Mouse (Mus musculus) cerebellum, adult 2 months (tissue): ENCODE measurements around the gene Vwc2. TPM values are rescaled to one million over a fixed set of nuclear protein-coding genes. Genes with fewer than 3 reads are reported as not detected.

Source experiments
- DNase-seq, 2 experiments: peaks; one replicate each; pipeline ENCODE4 v3.0.0; 2021
- H3K27ac ChIP-seq: fragments of 200-500 bp; 2 replicates; pipeline ENCODE4 v1.5.1; 2012; ENCODE audit warnings: low read length, control low read depth, inconsistent platforms; ENCODE audit not compliant: insufficient read depth
- H3K27me3 ChIP-seq: fragments of 200-500 bp; 2 replicates; pipeline ENCODE4 v1.6.1; 2012; ENCODE audit warnings: inconsistent platforms, mild to moderate bottlenecking, low read length, moderate library complexity; ENCODE audit not compliant: control insufficient read depth, insufficient read depth
- H3K4me1 ChIP-seq: fragments of 200-500 bp; 2 replicates; pipeline ENCODE4 v1.6.1; 2011; ENCODE audit warnings: low read length; ENCODE audit not compliant: control insufficient read depth, insufficient read depth
- H3K4me3 ChIP-seq: fragments of 200-500 bp; replicated peaks from 2 replicates; pipeline ENCODE3; 2011; ENCODE audit warnings: mild to moderate bottlenecking, low read depth, low read length, control low read depth; ENCODE audit not compliant: insufficient read depth
- CTCF ChIP-seq: fragments of 200-500 bp; IDR thresholded peaks from 2 replicates; pipeline ENCODE4 v1.5.1; 2011; ENCODE audit warnings: low read depth, mild to moderate bottlenecking, control low read depth, low read length, moderate library complexity, borderline replicate concordance; ENCODE audit not compliant: insufficient read depth
- POLR2A ChIP-seq: fragments of 200-500 bp; IDR thresholded peaks from 2 replicates; pipeline ENCODE4 v1.6.1; 2011; ENCODE audit warnings: low read length, control low read depth, borderline replicate concordance; ENCODE audit not compliant: insufficient read depth
- WGBS: fragments of 180-500 bp; shearing (Covaris S2); methylation state at CpG from one replicate; pipeline ENCODE4 v1.1.7; 2018; 5-methylcytosine and 5-hydroxymethylcytosine counted together
- polyA plus RNA-seq: library from polyadenylated mRNA; depleted of rRNA; stranded (reverse); fragments of >200 nt; gene quantifications from 2 replicates; pipeline ENCODE4 v1.2.3, GENCODE M21; 2012

Vwc2 gene
- polyA plus RNA-seq, 1 experiment: 11.8 TPM

- no peaks in the 10 kb centered on the region for H3K4me1 ChIP-seq
- WGBS: 31% methylated on average over 1 of the region's 1 CpGs
Measured at GRCm38 (mm10) chr11:11152681-11153080, 38.7 kb downstream of the Vwc2 start.

GRCm38 (mm10) chr11:11171396-11171795 is 57.4 kb downstream of the Vwc2 start:
- no peak overlapping the region for H3K27ac ChIP-seq
- no peaks in the 10 kb centered on the region for H3K27me3 ChIP-seq
- TF ChIP-seq CTCF (no peak), POLR2A (no peak)
- DNase-seq: no peak
- 93% methylated on average over 4 of the region's 4 CpGs for WGBS
- H3K4me3 ChIP-seq: no peak overlapping the region
- H3K4me1 ChIP-seq: no peaks in the 10 kb centered on the region

More at GRCm38 (mm10) chr11:11152681-11153080, 38.7 kb downstream of the Vwc2 start:
- Histone ChIP-seq H3K27ac (no peak overlapping the region), H3K4me3 (no peak overlapping the region), H3K27me3 (no peaks in the 10 kb centered on the region)
- DNase-seq: no peak
- no peak for TF ChIP-seq CTCF
- TF ChIP-seq POLR2A: no peak

GRCm38 (mm10) chr11:11175259-11175658 is 61.2 kb downstream of the Vwc2 start:
- no peaks in the 10 kb centered on the region for H3K4me1 ChIP-seq
- H3K27ac ChIP-seq: no peak overlapping the region
- no peak overlapping the region for H3K4me3 ChIP-seq
- H3K27me3 ChIP-seq: no peaks in the 10 kb centered on the region
- TF ChIP-seq CTCF (no peak), POLR2A (no peak)
- 52% methylated on average over 2 of the region's 2 CpGs for WGBS
- no peak for DNase-seq

GRCm38 (mm10) chr11:11182705-11183104 is 68.7 kb downstream of the Vwc2 start:
- DNase-seq: no peak
- no peak for TF ChIP-seq POLR2A
- no peak for TF ChIP-seq CTCF
- no peaks in the 10 kb centered on the region for H3K27me3 ChIP-seq
- H3K27ac ChIP-seq: no peak overlapping the region
- no peak overlapping the region for H3K4me3 ChIP-seq
- H3K4me1 ChIP-seq: no peaks in the 10 kb centered on the region
- 82% methylated on average over 2 of the region's 2 CpGs for WGBS

GRCm38 (mm10) chr11:11223162-11223561 is 109.1 kb downstream of the Vwc2 start:
- 12% methylated on average over 1 of the region's 1 CpGs for WGBS
- Histone ChIP-seq H3K27ac (no peak overlapping the region), H3K4me1 (no peaks in the 10 kb centered on the region), H3K27me3 (no peaks in the 10 kb centered on the region), H3K4me3 (no peak overlapping the region)
- TF ChIP-seq POLR2A: no peak
- TF ChIP-seq CTCF: no peak
- DNase-seq: no peak

GRCm38 (mm10) chr11:11239346-11239745 is 125.3 kb downstream of the Vwc2 start:
- WGBS: 84% methylated on average over 1 of the region's 1 CpGs
- no peak overlapping the region for H3K27ac ChIP-seq
- H3K4me1 ChIP-seq: no peaks in the 10 kb centered on the region
- no peak overlapping the region for H3K4me3 ChIP-seq
- no peak for DNase-seq
- H3K27me3 ChIP-seq: no peaks in the 10 kb centered on the region
- no peak for TF ChIP-seq POLR2A
- no peak for TF ChIP-seq CTCF

GRCm38 (mm10) chr11:11242694-11243377 is 128.8 kb downstream of the Vwc2 start:
- no peak for TF ChIP-seq CTCF
- no peak for TF ChIP-seq POLR2A
- no peaks in the 10 kb centered on the region for H3K27me3 ChIP-seq
- no peak overlapping the region for H3K27ac ChIP-seq
- H3K4me1 ChIP-seq: no peaks in the 10 kb centered on the region
- 17% methylated on average over 6 of the region's 6 CpGs for WGBS
- no peak for DNase-seq
- H3K4me3 ChIP-seq: no peak overlapping the region

- no peak overlapping the region for H3K4me3 ChIP-seq
- DNase-seq: no peak
- H3K4me1 ChIP-seq: no peaks in the 10 kb centered on the region
- H3K27me3 ChIP-seq: no peaks in the 10 kb centered on the region
- no peak for TF ChIP-seq CTCF
- TF ChIP-seq POLR2A: no peak
- WGBS: 85% methylated on average over 1 of the region's 1 CpGs
- no peak overlapping the region for H3K27ac ChIP-seq
Measured at GRCm38 (mm10) chr11:11257348-11257747, 143.3 kb downstream of the Vwc2 start.
